Mouse (Mus musculus) forebrain, embryonic 14.5 days (tissue): ENCODE measurements at regions not wholly inside any gene's neighbourhood (a gene's known extent, or its start where the extent isn't known, plus 50 kb on each side); places are given as distances from the start of the nearest gene placed in this dataset.
A peak's percentile ranks its signal among the peaks of the same experiment; 100 is the strongest.

Experiments
- ATAC-seq: fragments of 200-750 bp; cut with Nextera tagmentation; 2 replicates; pipeline ENCODE4 v1.8.0; 2017; ENCODE audit warnings: mild to moderate bottlenecking, moderate library complexity
- DNase-seq: peaks from one replicate; pipeline ENCODE4 v3.0.0-alpha.2; 2015; ENCODE audit warnings: low spot score
- H3K27ac ChIP-seq: fragments of 300-500 bp; sonication (generic); 2 replicates; pipeline ENCODE4 v1.5.1; 2014; ENCODE audit warnings: low read depth, mild to moderate bottlenecking, control low read depth, low read length, moderate library complexity
- H3K27me3 ChIP-seq: fragments of 300-500 bp; sonication (generic); replicated peaks from 2 replicates; pipeline ENCODE4 v1.6.1; 2014; ENCODE audit warnings: low read length, control low read depth, mixed read lengths; ENCODE audit not compliant: control insufficient read depth, insufficient read depth
- H3K36me3 ChIP-seq: fragments of 300-500 bp; sonication (generic); 2 replicates; pipeline ENCODE4 v1.6.1; 2014; ENCODE audit warnings: low read length, control low read depth; ENCODE audit not compliant: control insufficient read depth, insufficient read depth
- H3K4me1 ChIP-seq: fragments of 300-500 bp; sonication (generic); 2 replicates; pipeline ENCODE4 v1.6.1; 2014; ENCODE audit warnings: antibody characterized with exemption, low read length, control low read depth; ENCODE audit not compliant: control insufficient read depth, insufficient read depth
- H3K4me2 ChIP-seq: fragments of 300-500 bp; sonication (generic); 2 replicates; pipeline ENCODE4 v1.6.1; 2014; ENCODE audit warnings: mild to moderate bottlenecking, control low read depth, low read length
- H3K4me3 ChIP-seq: fragments of 300-500 bp; sonication (generic); 2 replicates; pipeline ENCODE4 v1.5.1; 2014; ENCODE audit warnings: low read depth, low read length, control low read depth
- H3K9ac ChIP-seq: fragments of 300-500 bp; sonication (generic); 2 replicates; pipeline ENCODE4 v1.6.1; 2014; ENCODE audit warnings: mild to moderate bottlenecking, low read length, control low read depth, moderate library complexity
- H3K9me3 ChIP-seq: fragments of 300-500 bp; sonication (generic); replicated peaks from 2 replicates; pipeline ENCODE4 v1.6.1; 2016; ENCODE audit warnings: low read length, control low read depth, mixed read lengths; ENCODE audit not compliant: control insufficient read depth
- WGBS: fragments of 180-500 bp; shearing (Covaris S2); extraction: QIAGEN DNeasy Blood & Tissue Kit; methylation state at CpG from one replicate; pipeline ENCODE4 v1.1.7; 2014; 5-methylcytosine and 5-hydroxymethylcytosine counted together

DNA sequence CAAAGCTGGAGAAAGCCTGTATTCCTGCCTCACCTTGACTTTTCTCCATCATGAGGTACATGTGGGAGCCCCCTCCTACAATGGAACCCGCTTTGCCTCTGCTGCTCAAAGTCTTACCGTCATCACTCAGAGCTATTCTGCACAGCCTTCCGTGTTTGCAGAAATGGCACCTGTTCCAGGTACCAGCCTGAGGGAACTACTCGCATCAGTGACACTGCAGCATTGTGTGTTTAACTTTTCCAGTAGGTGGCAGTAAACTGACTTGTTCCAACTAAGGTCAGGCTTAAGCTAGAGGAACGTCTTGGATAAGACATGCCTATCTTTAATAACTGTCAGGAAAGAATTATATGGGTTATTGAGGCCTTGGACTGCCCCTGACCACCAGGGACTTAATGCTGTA is 71.4 kb downstream of the Fam173b start:
- H3K27ac ChIP-seq = no peak overlapping the region
- H3K4me2 ChIP-seq = no peak overlapping the region
- H3K4me3 ChIP-seq = no peak overlapping the region
- 44% methylated on average over 5 of the region's 5 CpGs for WGBS
- no peak overlapping the region for H3K9ac ChIP-seq
- no peak for ATAC-seq
- H3K9me3 ChIP-seq = no peaks in the 10 kb centered on the region
- H3K4me1 ChIP-seq = no peaks in the 10 kb centered on the region
- no peaks in the 10 kb centered on the region for H3K36me3 ChIP-seq
- peak; percentile 68 for DNase-seq
- H3K27me3 ChIP-seq = no peaks in the 10 kb centered on the region

DNA sequence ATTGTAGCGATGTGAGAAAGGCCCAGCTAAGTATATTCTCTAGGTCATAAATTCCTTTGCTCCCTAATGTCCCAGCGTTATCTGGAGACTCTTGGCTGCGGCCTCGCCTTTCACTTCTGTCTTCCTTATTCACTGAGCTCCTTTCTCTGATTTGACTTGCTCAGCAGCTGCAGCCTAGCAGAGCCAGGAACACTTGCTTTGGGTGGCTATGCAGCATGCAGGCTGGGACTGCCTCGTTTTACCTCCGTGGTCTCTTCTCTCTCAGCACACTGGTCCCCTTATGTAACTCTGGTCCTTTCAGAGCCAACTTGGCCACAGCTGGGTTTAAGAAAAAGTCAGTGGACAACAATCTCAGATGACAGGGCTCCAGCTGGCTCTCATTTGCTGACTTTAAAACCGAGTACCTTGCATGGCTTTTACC is 75.1 kb downstream of the Fam173b start:
- Histone ChIP-seq H3K4me1 (no peaks in the 10 kb centered on the region), H3K36me3 (no peaks in the 10 kb centered on the region), H3K27me3 (no peaks in the 10 kb centered on the region), H3K4me3 (no peak overlapping the region), H3K9ac (no peak overlapping the region), H3K4me2 (no peak overlapping the region), H3K9me3 (no peaks in the 10 kb centered on the region), H3K27ac (no peak overlapping the region)
- ATAC-seq = no peak
- no peak for DNase-seq
- WGBS = 78% methylated on average over 7 of the region's 7 CpGs

DNA sequence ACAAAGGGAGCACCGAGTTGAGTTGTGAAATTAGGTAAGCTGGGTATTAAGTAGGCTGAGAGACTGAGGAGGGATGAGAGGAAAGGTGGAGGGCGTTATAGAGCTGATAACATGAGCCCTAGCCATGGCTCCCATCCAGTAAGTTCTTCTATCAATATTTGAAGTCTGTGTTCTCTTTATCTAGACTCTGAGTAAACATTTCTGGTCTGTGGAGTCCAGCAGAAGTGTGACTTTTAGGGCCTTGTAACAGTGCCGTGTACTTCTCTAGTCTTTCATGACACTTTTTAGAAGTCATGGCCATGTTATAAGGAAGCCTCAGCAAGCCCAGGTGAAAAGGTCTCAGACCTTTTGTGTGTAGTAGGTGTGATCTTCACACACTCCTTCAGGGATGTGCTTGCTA is 91.5 kb downstream of the Fam173b start:
- ATAC-seq = no peak
- H3K27me3 ChIP-seq = no peaks in the 10 kb centered on the region
- WGBS = 80% methylated on average over 3 of the region's 3 CpGs

DNA sequence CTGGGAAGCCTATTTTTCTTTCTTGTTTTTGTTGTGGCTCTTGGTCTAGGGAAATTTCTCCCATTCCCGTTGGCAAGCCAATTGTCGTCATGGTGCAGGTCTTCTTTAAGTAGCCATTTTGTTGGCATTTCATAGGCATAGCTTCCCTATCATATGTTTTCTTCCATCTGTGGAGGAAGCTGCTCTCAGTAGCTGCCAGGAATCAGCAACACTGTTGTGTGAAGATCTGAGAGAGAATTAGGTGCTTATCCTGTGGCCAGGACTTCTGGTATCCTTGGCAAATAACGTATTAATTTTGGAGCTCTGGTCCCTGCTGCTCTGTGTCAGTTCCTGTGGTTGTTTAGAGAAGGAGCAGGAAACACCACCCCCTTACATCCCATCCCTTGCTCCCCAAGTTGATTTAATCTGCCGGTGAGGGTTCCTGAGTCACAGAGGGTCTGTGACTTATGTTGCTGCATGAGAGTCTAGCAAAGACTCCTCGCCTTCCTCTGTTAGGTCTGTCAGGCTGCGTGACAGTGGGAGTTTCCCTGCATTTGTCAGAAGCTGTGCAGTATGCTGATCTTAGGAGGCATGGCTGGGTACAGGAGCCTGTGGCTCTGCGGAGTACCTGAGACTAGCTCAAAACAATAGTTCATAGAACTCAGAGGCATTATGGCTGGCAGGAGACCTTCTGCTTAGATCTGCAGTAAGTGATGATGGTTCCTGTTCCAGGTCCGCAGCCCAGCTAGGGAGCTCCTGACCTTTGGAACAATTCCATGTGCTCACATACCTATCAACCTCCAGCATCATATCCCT is 93.4 kb downstream of the Fam173b start:
- peak; percentile 32 for DNase-seq

More for the DNA sequence above, 91.5 kb downstream of the Fam173b start:
- H3K27ac ChIP-seq = no peak overlapping the region
- no peak overlapping the region for H3K4me2 ChIP-seq
- no peak for DNase-seq
- no peak overlapping the region for H3K9ac ChIP-seq
- H3K4me1 ChIP-seq = no peaks in the 10 kb centered on the region
- H3K36me3 ChIP-seq = no peaks in the 10 kb centered on the region
- no peak overlapping the region for H3K4me3 ChIP-seq
- H3K9me3 ChIP-seq = no peaks in the 10 kb centered on the region

DNA sequence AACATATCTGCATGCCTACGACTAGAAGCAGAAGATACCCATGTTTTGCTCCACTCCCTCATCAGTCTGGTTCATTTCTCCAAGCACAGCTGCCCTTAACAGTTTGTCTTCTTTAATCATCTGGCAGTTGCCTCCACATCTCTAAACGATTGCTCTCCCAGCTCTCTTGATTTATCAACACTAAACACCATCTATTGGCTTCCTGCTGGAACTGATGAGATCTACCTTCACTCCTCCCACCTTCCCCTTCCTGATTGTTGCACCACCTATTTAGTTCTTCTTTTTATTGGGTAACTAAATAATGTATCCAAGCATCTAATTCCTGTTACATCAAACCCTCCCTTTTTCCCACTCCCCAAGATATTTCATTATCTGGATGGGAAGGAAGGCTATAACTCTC is 101.7 kb downstream of the Fam173b start:
- Histone ChIP-seq H3K27ac (no peak overlapping the region), H3K4me1 (no peaks in the 10 kb centered on the region), H3K9ac (no peak overlapping the region), H3K36me3 (no peaks in the 10 kb centered on the region), H3K4me2 (no peak overlapping the region), H3K9me3 (no peaks in the 10 kb centered on the region; the same call in 1 of the 2 replicates), H3K4me3 (no peak overlapping the region), H3K27me3 (no peaks in the 10 kb centered on the region)
- 94% methylated on average over 2 of the region's 2 CpGs for WGBS
- ATAC-seq (no peak), DNase-seq (no peak)

More for the DNA sequence above, 93.4 kb downstream of the Fam173b start:
- H3K4me2 ChIP-seq = no peak overlapping the region
- H3K9me3 ChIP-seq = no peaks in the 10 kb centered on the region
- no peak overlapping the region for H3K9ac ChIP-seq
- no peaks in the 10 kb centered on the region for H3K27me3 ChIP-seq
- ATAC-seq = no peak; the same call in 1 of the 2 replicates
- no peak overlapping the region for H3K27ac ChIP-seq
- 87% methylated on average over 8 of the region's 8 CpGs for WGBS
- H3K36me3 ChIP-seq = no peaks in the 10 kb centered on the region
- H3K4me1 ChIP-seq = no peaks in the 10 kb centered on the region
- H3K4me3 ChIP-seq = no peak overlapping the region

DNA sequence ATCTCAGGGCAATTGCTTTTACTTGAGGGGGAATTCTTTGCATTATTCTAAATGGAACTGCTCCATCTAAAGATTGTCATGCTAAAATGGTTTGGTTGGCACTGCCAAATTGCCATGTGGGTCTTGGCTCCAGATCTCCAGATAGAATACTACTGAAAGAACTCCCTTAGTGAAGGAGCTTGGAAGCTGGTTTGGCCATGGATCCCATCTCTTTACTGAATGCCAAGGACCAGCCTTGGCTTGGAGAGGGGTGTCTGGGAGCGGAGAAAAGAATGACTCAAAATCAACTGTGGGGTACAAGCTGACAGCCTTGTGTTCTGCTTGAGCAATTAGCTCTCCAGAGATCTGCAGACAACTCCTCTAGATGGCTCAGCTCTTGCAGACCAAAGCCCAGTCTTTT is 105.8 kb downstream of the Fam173b start:
- no peak for ATAC-seq
- Histone ChIP-seq H3K9ac (no peak overlapping the region), H3K27me3 (no peaks in the 10 kb centered on the region), H3K27ac (no peak overlapping the region), H3K4me3 (no peak overlapping the region), H3K36me3 (no peaks in the 10 kb centered on the region), H3K4me2 (no peak overlapping the region), H3K9me3 (no peaks in the 10 kb centered on the region; the same call in 1 of the 2 replicates), H3K4me1 (no peaks in the 10 kb centered on the region)
- WGBS = 81% methylated on average over 1 of the region's 1 CpGs
- no peak for DNase-seq

DNA sequence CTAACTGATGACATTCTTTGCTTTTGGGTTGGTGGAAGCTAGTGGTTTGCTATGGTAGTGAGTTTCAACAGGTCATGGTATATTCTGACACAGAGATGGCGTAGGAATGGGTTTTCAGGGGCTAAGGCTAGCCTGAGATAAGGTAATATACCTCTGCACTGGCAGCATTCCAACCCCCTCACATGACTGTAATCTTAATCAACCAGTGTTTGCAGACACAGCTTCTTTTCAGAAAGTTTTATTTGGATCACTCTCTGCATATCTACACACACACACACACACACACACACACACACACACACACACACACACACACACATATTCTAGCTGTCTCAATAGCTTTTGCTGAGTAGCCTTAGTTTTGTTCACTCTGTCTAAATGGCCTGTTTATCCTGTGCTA is 119.4 kb downstream of the Fam173b start:
- Histone ChIP-seq H3K27me3 (no peaks in the 10 kb centered on the region), H3K4me3 (no peak overlapping the region), H3K9ac (no peak overlapping the region), H3K36me3 (no peaks in the 10 kb centered on the region), H3K4me2 (no peak overlapping the region), H3K9me3 (no peaks in the 10 kb centered on the region), H3K27ac (no peak overlapping the region), H3K4me1 (no peaks in the 10 kb centered on the region)
- 89% methylated on average over 1 of the region's 1 CpGs for WGBS
- ATAC-seq (no peak), DNase-seq (no peak)

DNA sequence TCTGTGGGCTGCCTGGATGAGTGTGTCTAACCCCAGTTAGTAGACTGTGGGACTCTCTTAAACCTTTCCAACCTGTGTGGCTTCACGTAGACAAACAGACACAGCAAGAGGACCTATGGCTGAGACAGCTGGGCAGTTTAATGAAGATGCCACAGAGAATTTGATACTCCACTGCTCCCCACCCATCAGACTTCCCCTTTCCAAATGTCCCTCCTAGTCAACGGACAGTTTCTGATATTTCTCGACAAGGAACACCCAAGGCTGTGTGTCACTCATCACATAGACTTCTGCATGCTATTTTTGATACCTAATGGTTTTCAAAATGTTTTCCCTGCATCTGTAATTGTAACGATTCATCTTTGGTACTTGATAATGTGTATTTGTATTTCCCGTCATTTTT is 120.8 kb downstream of the Fam173b start:
- WGBS = 91% methylated on average over 5 of the region's 5 CpGs
- Histone ChIP-seq H3K4me3 (no peak overlapping the region), H3K27ac (no peak overlapping the region), H3K27me3 (no peaks in the 10 kb centered on the region), H3K9me3 (no peaks in the 10 kb centered on the region), H3K9ac (no peak overlapping the region), H3K4me2 (no peak overlapping the region), H3K36me3 (no peaks in the 10 kb centered on the region), H3K4me1 (no peaks in the 10 kb centered on the region)
- DNase-seq (no peak), ATAC-seq (no peak)

DNA sequence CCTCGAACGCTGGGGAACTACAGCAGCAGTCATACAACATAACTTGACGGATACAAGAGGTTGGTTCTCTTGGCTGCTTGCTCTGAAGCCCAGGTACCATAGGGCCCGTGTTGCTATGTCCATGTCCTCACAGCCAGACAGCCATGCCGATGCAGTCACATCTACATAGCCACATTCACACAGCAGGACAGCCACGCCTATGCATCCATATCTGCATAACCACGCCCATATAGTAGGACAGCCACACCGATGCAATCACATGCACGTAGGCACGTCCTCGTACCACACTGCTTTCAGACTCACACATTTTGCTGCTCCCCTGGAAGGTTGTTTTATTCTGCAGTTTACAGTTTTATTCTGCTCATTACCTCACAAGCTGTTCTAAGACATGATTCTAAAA is 122.6 kb downstream of the Fam173b start:
- H3K27me3 ChIP-seq = no peaks in the 10 kb centered on the region
- H3K4me1 ChIP-seq = no peaks in the 10 kb centered on the region
- DNase-seq (no peak), ATAC-seq (no peak)
- H3K9ac ChIP-seq = no peak overlapping the region
- WGBS = 77% methylated on average over 11 of the region's 11 CpGs
- no peaks in the 10 kb centered on the region for H3K36me3 ChIP-seq
- no peak overlapping the region for H3K4me2 ChIP-seq
- H3K27ac ChIP-seq = no peak overlapping the region
- no peaks in the 10 kb centered on the region for H3K9me3 ChIP-seq
- no peak overlapping the region for H3K4me3 ChIP-seq
